Mouse (Mus musculus): ENCODE results near the gene Magi1.

DNA sequence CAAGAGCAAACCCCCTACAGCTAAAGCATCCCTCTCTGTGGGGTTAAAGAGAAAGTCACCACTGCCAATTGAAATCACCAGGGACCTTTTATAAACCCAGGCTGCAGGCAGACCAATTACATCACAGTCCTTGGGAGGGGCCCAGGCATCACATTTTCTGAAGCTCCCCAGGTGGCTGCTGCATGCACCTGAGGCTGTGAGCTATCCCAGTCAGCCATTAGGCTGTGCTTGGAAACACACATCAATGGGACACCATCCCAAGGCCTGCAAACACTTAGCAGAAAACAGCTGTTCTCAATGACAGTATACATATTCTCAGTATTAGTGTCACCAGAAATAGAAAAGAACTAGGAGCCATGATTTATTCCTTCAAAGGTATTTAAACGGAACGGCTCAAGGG lies 617.0 kb downstream of the Magi1 start:
- TF ChIP-seq POLR2A (IDR thresholded peaks at IDR 0.05; ENCODE audit: extremely low read depth, insufficient read depth, low read length), result no peak
- no peak for TF ChIP-seq CTCF (IDR thresholded peaks at IDR 0.05; ENCODE audit: low read depth, low read length)
